Mouse (Mus musculus) heart, embryonic 12.5 days (tissue): ENCODE measurements at regions not wholly inside any gene's neighbourhood (a gene's known extent, or its start where the extent isn't known, plus 50 kb on each side); places are given as distances from the start of the nearest gene placed in this dataset.

Experiments used
- ATAC-seq: fragments of 200-750 bp; cut with Nextera tagmentation; 2 replicates; pipeline ENCODE4 v1.8.0; 2017; ENCODE audit warnings: moderate TSS enrichment, moderate library complexity; ENCODE audit not compliant: insufficient number of reproducible peaks, low FRiP score
- H3K27ac ChIP-seq: fragments of 300-500 bp; sonication (generic); 2 replicates; pipeline ENCODE4 v1.5.1; 2016; ENCODE audit warnings: mild to moderate bottlenecking, moderate library complexity; ENCODE audit not compliant: poor library complexity, severe bottlenecking
- H3K27me3 ChIP-seq: fragments of 300-500 bp; sonication (generic); replicated peaks from 2 replicates; pipeline ENCODE4 v1.6.1; 2016; ENCODE audit warnings: mild to moderate bottlenecking, moderate library complexity
- H3K36me3 ChIP-seq: fragments of 300-500 bp; sonication (generic); 2 replicates; pipeline ENCODE4 v1.6.1; 2016; ENCODE audit warnings: mild to moderate bottlenecking, moderate library complexity
- H3K4me1 ChIP-seq: fragments of 300-500 bp; sonication (generic); replicated peaks from 2 replicates; pipeline ENCODE4 v1.6.1; 2016; ENCODE audit warnings: mild to moderate bottlenecking
- H3K4me2 ChIP-seq: fragments of 300-500 bp; sonication (generic); 2 replicates; pipeline ENCODE4 v1.6.1; 2016; ENCODE audit warnings: mild to moderate bottlenecking, moderate library complexity
- H3K4me3 ChIP-seq: fragments of 300-500 bp; sonication (generic); 2 replicates; pipeline ENCODE4 v1.5.1; 2016; ENCODE audit warnings: mild to moderate bottlenecking
- H3K9ac ChIP-seq: fragments of 300-500 bp; sonication (generic); 2 replicates; pipeline ENCODE4 v1.6.1; 2016; ENCODE audit warnings: mild to moderate bottlenecking, moderate library complexity
- H3K9me3 ChIP-seq: fragments of 300-500 bp; sonication (generic); replicated peaks from 2 replicates; pipeline ENCODE4 v1.6.1; 2016; ENCODE audit warnings: mild to moderate bottlenecking, moderate library complexity
- WGBS: fragments of 180-500 bp; shearing (Covaris S2); methylation state at CpG from one replicate; pipeline ENCODE4 v1.1.7; 2016; 5-methylcytosine and 5-hydroxymethylcytosine counted together

DNA sequence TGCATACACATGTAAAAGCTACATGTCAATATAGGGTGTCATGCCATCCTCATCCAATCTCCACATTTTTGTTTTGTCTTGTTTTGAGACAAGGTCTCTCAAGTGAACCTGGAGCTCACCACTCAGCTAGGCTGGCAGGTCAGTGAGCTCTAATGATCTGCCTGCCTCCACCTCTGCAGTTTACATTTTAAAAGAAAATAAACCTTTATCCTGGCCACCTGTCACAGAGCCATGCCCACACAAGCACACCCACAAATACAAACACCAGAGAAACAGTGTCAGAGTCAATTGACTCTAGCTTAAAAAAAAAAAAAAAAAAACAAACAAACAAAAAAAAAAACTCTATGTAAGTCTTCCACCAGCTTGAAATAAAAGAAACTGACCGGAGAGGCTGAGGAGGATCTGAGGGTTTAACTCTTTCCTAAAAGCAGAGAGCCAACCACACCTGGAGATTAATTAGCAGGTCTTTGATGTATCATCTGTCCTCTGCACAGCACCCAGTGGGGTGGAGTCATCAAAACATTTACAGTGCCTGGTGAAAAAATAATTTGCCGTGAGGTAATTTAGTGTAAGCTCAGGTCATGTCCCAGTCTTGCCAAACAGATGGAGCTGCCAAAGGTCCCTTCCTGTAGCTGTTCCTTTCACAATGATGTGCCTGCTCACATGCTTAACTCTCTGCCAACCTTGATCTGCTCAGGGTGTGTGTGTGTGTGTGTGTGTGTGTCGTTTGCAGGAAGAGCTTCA, 262.2 kb downstream of the Gm11361 start:
- 61% methylated on average over 3 of the region's 3 CpGs for WGBS
- no peak overlapping the region for H3K27ac ChIP-seq

DNA sequence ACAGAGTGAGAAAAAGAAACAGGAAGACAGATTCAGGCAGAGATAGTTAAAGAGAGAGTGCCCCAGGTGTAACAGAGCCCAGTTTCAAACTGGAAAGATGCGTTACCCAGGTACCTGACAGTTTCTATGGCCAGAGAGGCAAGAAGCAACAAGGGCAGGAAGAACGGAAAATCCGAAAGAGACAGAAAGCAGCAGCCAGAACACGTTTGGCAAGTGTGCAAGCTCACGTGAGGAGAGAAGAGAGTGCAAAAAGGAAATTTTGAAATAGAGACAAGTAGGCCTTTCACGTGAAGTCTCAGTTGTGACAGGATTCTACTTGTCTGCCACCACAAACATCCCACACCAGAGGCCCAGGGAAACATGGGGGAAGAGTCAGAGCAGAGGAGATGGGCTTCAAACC, 259.8 kb downstream of the Gm11361 start:
- Histone ChIP-seq H3K36me3 (no peaks in the 10 kb centered on the region), H3K4me1 (no peaks in the 10 kb centered on the region), H3K4me2 (no peak overlapping the region), H3K27ac (no peak overlapping the region), H3K9me3 (no peaks in the 10 kb centered on the region), H3K9ac (no peak overlapping the region), H3K4me3 (no peak overlapping the region), H3K27me3 (no peaks in the 10 kb centered on the region)
- WGBS, result 65% methylated on average over 6 of the region's 6 CpGs
- ATAC-seq, result no peak

More for the DNA sequence above, 262.2 kb downstream of the Gm11361 start:
- no peaks in the 10 kb centered on the region for H3K27me3 ChIP-seq
- no peak overlapping the region for H3K4me2 ChIP-seq
- no peaks in the 10 kb centered on the region for H3K9me3 ChIP-seq
- ATAC-seq, result no peak
- no peak overlapping the region for H3K9ac ChIP-seq
- H3K36me3 ChIP-seq, result no peaks in the 10 kb centered on the region
- H3K4me3 ChIP-seq, result no peak overlapping the region
- no peaks in the 10 kb centered on the region for H3K4me1 ChIP-seq

DNA sequence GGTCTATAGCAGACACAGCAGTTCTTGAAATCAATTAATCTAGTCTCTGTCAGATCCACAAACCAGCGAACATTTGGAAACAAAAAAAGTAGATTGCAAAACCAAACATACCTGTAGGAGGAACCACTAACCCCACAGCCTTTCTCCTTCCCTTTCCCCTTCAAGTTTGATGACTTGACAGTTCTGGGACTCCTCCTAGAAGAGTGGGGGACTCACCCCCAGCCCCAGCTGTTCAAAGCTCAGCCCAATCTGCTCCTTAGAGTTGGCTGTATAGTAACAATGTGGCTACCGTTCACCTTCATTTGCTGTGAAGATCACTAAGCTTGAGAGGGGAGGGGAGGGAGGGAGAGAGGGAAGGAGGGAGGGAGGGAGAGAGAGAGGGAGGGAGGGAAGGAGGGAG, 259.3 kb downstream of the Gm11361 start:
- Histone ChIP-seq H3K27me3 (no peaks in the 10 kb centered on the region), H3K36me3 (no peaks in the 10 kb centered on the region), H3K4me1 (no peaks in the 10 kb centered on the region), H3K4me2 (no peak overlapping the region), H3K4me3 (no peak overlapping the region), H3K9me3 (no peaks in the 10 kb centered on the region), H3K27ac (no peak overlapping the region), H3K9ac (no peak overlapping the region)
- WGBS, result 74% methylated on average over 2 of the region's 2 CpGs
- ATAC-seq, result no peak

GRCm38 (mm10) chr13:28514245-28514644, 256.9 kb downstream of the Gm11361 start:
- no peak overlapping the region for H3K9ac ChIP-seq
- no peaks in the 10 kb centered on the region for H3K27me3 ChIP-seq
- no peaks in the 10 kb centered on the region for H3K4me1 ChIP-seq
- no peak overlapping the region for H3K4me2 ChIP-seq
- H3K36me3 ChIP-seq, result no peaks in the 10 kb centered on the region
- ATAC-seq, result no peak
- no peak overlapping the region for H3K27ac ChIP-seq
- no peaks in the 10 kb centered on the region for H3K9me3 ChIP-seq
- no peak overlapping the region for H3K4me3 ChIP-seq

DNA sequence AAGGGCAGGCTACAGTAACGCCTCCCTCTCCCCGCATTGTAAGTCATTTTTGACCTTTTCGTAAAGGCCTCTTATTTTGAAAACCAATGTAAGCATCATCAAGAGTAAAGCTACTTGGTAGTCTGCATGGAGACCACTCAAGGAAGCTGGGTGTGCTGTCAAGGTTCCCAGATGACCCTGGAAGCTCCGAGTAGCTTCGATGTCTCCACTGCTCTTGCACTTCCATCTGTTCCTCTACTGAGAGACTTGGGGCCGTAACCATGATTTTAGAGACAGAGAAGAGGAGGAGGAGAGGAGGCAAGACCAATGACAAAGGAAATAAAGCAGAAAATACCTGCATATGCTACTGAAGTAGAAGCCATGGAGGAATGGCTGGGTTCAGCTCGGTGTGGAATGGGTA, 256.0 kb downstream of the Gm11361 start:
- WGBS, result 85% methylated on average over 7 of the region's 7 CpGs
- ATAC-seq, result no peak
- Histone ChIP-seq H3K27me3 (no peaks in the 10 kb centered on the region), H3K9me3 (no peaks in the 10 kb centered on the region), H3K4me1 (no peaks in the 10 kb centered on the region), H3K27ac (no peak overlapping the region), H3K36me3 (no peaks in the 10 kb centered on the region), H3K4me2 (no peak overlapping the region), H3K4me3 (no peak overlapping the region), H3K9ac (no peak overlapping the region)

- WGBS, result 75% methylated on average over 11 of the region's 11 CpGs
- H3K4me1 ChIP-seq, result peaks cover 5% of the 10 kb centered on the region; the same call in 1 of the 2 replicates
- no peak for ATAC-seq
Measured at GRCm38 (mm10) chr13:28512573-28513334, 255.4 kb downstream of the Gm11361 start.

DNA sequence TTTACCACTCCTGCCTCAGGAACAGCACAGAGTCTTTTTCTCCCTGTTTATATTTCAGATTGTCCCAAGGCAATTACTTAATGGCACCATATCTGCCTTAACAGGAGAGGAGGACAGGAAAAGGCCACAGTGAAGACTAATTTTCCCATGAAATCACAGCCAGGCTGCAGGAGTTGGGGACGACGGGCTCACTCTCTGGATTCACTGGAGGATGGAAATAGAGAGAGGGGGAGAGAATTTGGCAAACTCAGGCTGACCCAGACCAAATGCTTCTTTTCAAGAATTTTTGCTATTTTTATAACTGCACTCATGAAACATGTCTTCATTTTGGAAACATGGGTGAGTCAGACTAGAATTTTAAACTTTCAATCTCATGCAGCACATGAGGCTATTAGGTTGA, 250.9 kb downstream of the Gm11361 start:
- 47% methylated on average over 2 of the region's 2 CpGs for WGBS
- Histone ChIP-seq H3K9ac (no peak overlapping the region), H3K4me3 (no peak overlapping the region), H3K27ac (peak overlapping the region; percentile 73), H3K36me3 (no peaks in the 10 kb centered on the region), H3K27me3 (no peaks in the 10 kb centered on the region), H3K9me3 (no peaks in the 10 kb centered on the region), H3K4me2 (no peak overlapping the region), H3K4me1 (peaks cover 11% of the 10 kb centered on the region; the same call in 1 of the 2 replicates)
- ATAC-seq, result no peak; the same call in 1 of the 2 replicates

More at GRCm38 (mm10) chr13:28512573-28513334, 255.4 kb downstream of the Gm11361 start:
- no peaks in the 10 kb centered on the region for H3K36me3 ChIP-seq
- H3K4me2 ChIP-seq, result no peak overlapping the region
- H3K27me3 ChIP-seq, result no peaks in the 10 kb centered on the region
- no peak overlapping the region for H3K27ac ChIP-seq
- H3K9me3 ChIP-seq, result no peaks in the 10 kb centered on the region
- H3K4me3 ChIP-seq, result no peak overlapping the region
- H3K9ac ChIP-seq, result no peak overlapping the region

DNA sequence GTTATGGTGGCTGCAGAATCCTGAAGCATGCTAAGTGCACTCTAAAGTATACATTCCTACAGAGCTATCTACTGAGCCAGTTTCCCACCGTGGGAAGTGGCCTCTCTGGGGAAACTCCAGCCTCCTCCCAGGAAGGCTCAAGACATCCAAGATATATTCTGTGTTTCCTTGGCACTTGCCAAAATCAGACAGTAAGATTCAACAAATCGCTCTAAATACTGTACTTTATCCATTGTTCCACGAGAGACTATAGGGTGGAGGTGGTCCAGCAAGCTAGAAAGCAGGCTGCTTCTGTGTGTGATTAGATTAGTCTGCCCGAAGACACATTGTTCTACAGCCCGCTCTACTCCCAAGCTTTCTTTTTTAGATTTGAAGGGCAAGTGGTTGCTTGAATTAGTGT, 250.5 kb downstream of the Gm11361 start:
- ATAC-seq, result peak; percentile 82
- WGBS, result 22% methylated on average over 5 of the region's 5 CpGs
- Histone ChIP-seq H3K9ac (no peak overlapping the region), H3K27ac (peak overlapping the region; percentile 73), H3K4me3 (no peak overlapping the region), H3K9me3 (no peaks in the 10 kb centered on the region), H3K4me2 (no peak overlapping the region), H3K27me3 (no peaks in the 10 kb centered on the region), H3K4me1 (peaks cover 12% of the 10 kb centered on the region), H3K36me3 (no peaks in the 10 kb centered on the region)

GRCm38 (mm10) chr13:28504340-28504739, 247.0 kb downstream of the Gm11361 start:
- H3K9me3 ChIP-seq, result no peaks in the 10 kb centered on the region
- no peak overlapping the region for H3K9ac ChIP-seq
- no peaks in the 10 kb centered on the region for H3K27me3 ChIP-seq
- peaks cover 21% of the 10 kb centered on the region for H3K4me1 ChIP-seq
- no peak overlapping the region for H3K4me2 ChIP-seq
- 87% methylated on average over 3 of the region's 3 CpGs for WGBS
- no peaks in the 10 kb centered on the region for H3K36me3 ChIP-seq
- no peak for ATAC-seq
- no peak overlapping the region for H3K4me3 ChIP-seq
- no peak overlapping the region for H3K27ac ChIP-seq

DNA sequence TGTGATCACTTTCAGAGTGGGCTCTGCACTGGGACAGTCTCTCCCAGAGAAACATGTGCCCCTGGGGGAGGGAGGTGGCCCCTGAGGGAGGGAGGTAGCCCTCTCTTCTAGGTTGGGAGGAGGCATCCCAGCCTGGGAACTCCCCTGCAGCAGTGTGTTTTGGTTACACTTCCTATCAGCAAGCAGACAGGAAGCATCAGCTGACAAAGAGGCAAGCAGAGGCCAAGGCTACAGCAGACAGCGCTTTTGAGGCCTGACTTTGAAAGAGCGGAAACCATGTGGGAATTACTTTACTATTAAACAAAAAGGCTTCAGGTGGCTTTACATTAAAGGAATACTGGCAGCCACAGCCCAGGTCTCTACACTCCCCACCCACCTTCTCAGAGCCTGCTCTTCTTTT, 244.8 kb downstream of the Gm11361 start:
- no peaks in the 10 kb centered on the region for H3K36me3 ChIP-seq
- H3K27ac ChIP-seq, result no peak overlapping the region; the same call in 1 of the 2 replicates
- no peaks in the 10 kb centered on the region for H3K9me3 ChIP-seq
- no peak overlapping the region for H3K4me2 ChIP-seq
- peaks cover 10% of the 10 kb centered on the region for H3K4me1 ChIP-seq
- peak; percentile 85 for ATAC-seq
- WGBS, result 21% methylated on average over 2 of the region's 2 CpGs
- H3K9ac ChIP-seq, result no peak overlapping the region
- H3K27me3 ChIP-seq, result no peaks in the 10 kb centered on the region
- H3K4me3 ChIP-seq, result no peak overlapping the region

GRCm38 (mm10) chr13:28500697-28501096, 243.4 kb downstream of the Gm11361 start:
- no peak overlapping the region for H3K9ac ChIP-seq
- H3K4me3 ChIP-seq, result no peak overlapping the region
- H3K9me3 ChIP-seq, result no peaks in the 10 kb centered on the region
- no peak for ATAC-seq
- H3K27me3 ChIP-seq, result no peaks in the 10 kb centered on the region
- H3K27ac ChIP-seq, result no peak overlapping the region
- no peaks in the 10 kb centered on the region for H3K36me3 ChIP-seq
- H3K4me1 ChIP-seq, result peaks cover 10% of the 10 kb centered on the region
- 88% methylated on average over 6 of the region's 6 CpGs for WGBS
- H3K4me2 ChIP-seq, result no peak overlapping the region
